Mouse (Mus musculus) gastrocnemius, postnatal 25 days (tissue): ENCODE measurements around the gene Prpf38a. TPM values are rescaled to one million over a fixed set of nuclear protein-coding genes. Genes with fewer than 3 reads are reported as not detected.

Source experiments
- total RNA-seq, 2 experiments: library from RNA; stranded (reverse); gene quantifications; 1 replicate in 1 of 2; 2 replicates in 1 of 2; pipeline ENCODE4 v1.2.3; 2021

Gene Prpf38a
- total RNA-seq, 2 experiments from 2014 or later, result 12.0 to 12.7 TPM

Other genes starting within 250 kb of the Prpf38a start
- gene Shisal2a, start 196.0 kb downstream of the Prpf38a start, total RNA-seq, result not detected
- 1 to 10 TPM; 7.0 to 7.9 TPM for gene Gpx7, start 172.4 kb downstream of the Prpf38a start, total RNA-seq
- 10 to 100 TPM; 10.8 to 14.8 TPM for gene Tut4, start 119.9 kb downstream of the Prpf38a start, total RNA-seq
- gene Orc1, start 87 bp upstream of the Prpf38a start, total RNA-seq, result not detected
- 10 to 100 TPM; 14.8 to 18.8 TPM for gene Cc2d1b, start 40.6 kb upstream of the Prpf38a start, total RNA-seq
- 1 to 10 TPM in 1 of 2 experiments, under 1 TPM in 1; 0.59 to 1.2 TPM for gene 3110021N24Rik, start 140.3 kb upstream of the Prpf38a start, total RNA-seq
- gene Zfyve9, start 201.5 kb upstream of the Prpf38a start, total RNA-seq, result 10 to 100 TPM; 35.0 to 43.7 TPM